Comparison of ENCODE assay signal across 8 mouse cellular contexts in genomic region chr4:155783486-155784080, GRCm38 (mm10). TPM values are rescaled to one million over a fixed set of nuclear protein-coding genes. Genes with fewer than 3 reads are reported as not detected.
DNase-seq lines count a peak whose midpoint lies in the region; ATAC-seq and TF ChIP-seq lines count a peak whose summit lies in the region.

No protein-coding gene starts in this region.

- H3K4me3 ChIP-seq in lung, postnatal 0 days (ENCODE audit: low read depth, low read length): peak overlapping the region; percentile 47
- H3K4me3 ChIP-seq in forebrain, embryonic 13.5 days: peak overlapping the region; percentile 65
- peak overlapping the region; percentile 57 for H3K4me3 ChIP-seq in limb, embryonic 11.5 days (ENCODE audit: low read depth, low read length)
- H3K4me3 ChIP-seq in small intestine, adult 2 months (ENCODE audit: low read depth, low read length): peak overlapping the region; percentile 93

- H3K9me3 ChIP-seq in lung, postnatal 0 days (ENCODE audit: low read length): no peaks in the 10 kb centered on the region
- no peaks in the 10 kb centered on the region for H3K9me3 ChIP-seq in forebrain, embryonic 13.5 days (replicated peaks)
- H3K9me3 ChIP-seq in limb, embryonic 11.5 days (ENCODE audit: control insufficient read depth, low read length): no peaks in the 10 kb centered on the region

- no peak for ATAC-seq in lung, postnatal 0 days
- ATAC-seq in forebrain, embryonic 13.5 days: no peak
- ATAC-seq in limb, embryonic 11.5 days (ENCODE audit: insufficient number of reproducible peaks, low FRiP score, low TSS enrichment, low read depth): peak; percentile 38; the same call in 1 of the 2 replicates

- WGBS in lung, postnatal 0 days: 35% methylated on average over 16 of the region's 16 CpGs
- 42% methylated on average over 16 of the region's 16 CpGs for WGBS in forebrain, embryonic 13.5 days
- WGBS in limb, embryonic 11.5 days: 49% methylated on average over 16 of the region's 16 CpGs
- 21% methylated on average over 16 of the region's 16 CpGs for whole genome bisulfite sequencing in small intestine, adult 2 months

- TF ChIP-seq EP300 in lung, postnatal 0 days (IDR thresholded peaks at IDR 0.05): no peak

- no peaks in the 10 kb centered on the region for H3K27me3 ChIP-seq in lung, postnatal 0 days (replicated peaks; ENCODE audit: insufficient read depth, low read length)
- H3K27me3 ChIP-seq in forebrain, embryonic 13.5 days: no peaks in the 10 kb centered on the region
- H3K27me3 ChIP-seq in limb, embryonic 11.5 days (ENCODE audit: control insufficient read depth, insufficient read depth, low read length): no peaks in the 10 kb centered on the region
- no peaks in the 10 kb centered on the region for H3K27me3 ChIP-seq in small intestine, adult 2 months (ENCODE audit: control insufficient read depth, insufficient read depth, low read length)

- no peak for TF ChIP-seq CTCF in lung, postnatal 0 days (IDR thresholded peaks at IDR 0.05)
- TF ChIP-seq CTCF in small intestine, adult 2 months (IDR thresholded peaks at IDR 0.05; ENCODE audit: extremely low read depth, insufficient read length, insufficient replicate concordance, low read depth, low read length): no peak

- no peaks in the 10 kb centered on the region for H3K4me1 ChIP-seq in lung, postnatal 0 days (ENCODE audit: insufficient read depth, low read depth, low read length)
- peaks cover 15% of the 10 kb centered on the region for H3K4me1 ChIP-seq in forebrain, embryonic 13.5 days
- no peaks in the 10 kb centered on the region for H3K4me1 ChIP-seq in limb, embryonic 11.5 days (ENCODE audit: control insufficient read depth, insufficient read depth, low read length)
- H3K4me1 ChIP-seq in small intestine, adult 2 months (ENCODE audit: control insufficient read depth, insufficient read depth, insufficient read length, low read length): peaks cover 7% of the 10 kb centered on the region; the same call in 1 of the 2 replicates

- H3K9ac ChIP-seq in lung, postnatal 0 days (replicated peaks; ENCODE audit: low read depth): no peak overlapping the region
- H3K9ac ChIP-seq in forebrain, embryonic 13.5 days: peak overlapping the region; percentile 84
- no peak overlapping the region for H3K9ac ChIP-seq in limb, embryonic 11.5 days (ENCODE audit: low read length)

- no peaks in the 10 kb centered on the region for H3K36me3 ChIP-seq in lung, postnatal 0 days (ENCODE audit: insufficient read depth, low read length)
- H3K36me3 ChIP-seq in forebrain, embryonic 13.5 days (ENCODE audit: poor library complexity, severe bottlenecking): no peaks in the 10 kb centered on the region
- no peaks in the 10 kb centered on the region for H3K36me3 ChIP-seq in limb, embryonic 11.5 days (ENCODE audit: control insufficient read depth, insufficient read depth, low read length)
- no peaks in the 10 kb centered on the region for H3K36me3 ChIP-seq in small intestine, adult 2 months (ENCODE audit: control insufficient read depth, insufficient read depth, low read length)

- TF ChIP-seq POLR2A in small intestine, adult 2 months (IDR thresholded peaks at IDR 0.05; ENCODE audit: low read depth, low read length): no peak

- no peak overlapping the region; the same call in 1 of the 2 replicates for H3K27ac ChIP-seq in lung, postnatal 0 days (ENCODE audit: low read length)
- H3K27ac ChIP-seq in forebrain, embryonic 13.5 days: no peak overlapping the region; the same call in 1 of the 2 replicates
- H3K27ac ChIP-seq in limb, embryonic 11.5 days (replicated peaks; ENCODE audit: low read depth, low read length): no peak overlapping the region
- H3K27ac ChIP-seq in small intestine, adult 2 months (ENCODE audit: insufficient read depth, low read depth, low read length): peak overlapping the region; percentile 90

- H3K4me2 ChIP-seq in lung, postnatal 0 days (replicated peaks; ENCODE audit: low read depth, low read length): peak overlapping the region; percentile 61
- peak overlapping the region; percentile 80 for H3K4me2 ChIP-seq in forebrain, embryonic 13.5 days
- peak overlapping the region; percentile 75 for H3K4me2 ChIP-seq in limb, embryonic 11.5 days (ENCODE audit: low read depth, severe bottlenecking)

- no peak for DNase-seq in lung, postnatal 0 days (ENCODE audit: low spot score)
- no peak for DNase-seq in lung, postnatal 25 days (ENCODE audit: low spot score)
- no peak for DNase-seq in limb, embryonic 11.5 days (ENCODE audit: low spot score)
- DNase-seq in right cerebral cortex, adult 2 months (ENCODE audit: low spot score in 2 of 2): no peak
- no peak for DNase-seq in thymus, postnatal 14 days
- no peak for DNase-seq in left cerebral cortex, postnatal 10 days (ENCODE audit: extremely low spot score in 1 of 2, low spot score in 2 of 2)

- intact Hi-C loops in left cerebral cortex, postnatal 10 days (cut with DNase I): no loop called here

RNA-seq across cellular contexts. Expression of gene Tmem88b, which starts 2.1 kb away (rescaled TPM):
- 0.13 and 0.31 TPM in 2 replicates for polyA plus RNA-seq in lung, postnatal 0 days (2015; fragmentation: Nextera tagmentation; extraction: Ambion mirVana)
- 0.20 and 0.45 TPM in 2 replicates for polyA plus RNA-seq in forebrain, embryonic 13.5 days (2015; fragmentation: Nextera tagmentation; extraction: Ambion mirVana)
- polyA plus RNA-seq in limb, embryonic 11.5 days (2014; fragmentation: Nextera tagmentation; extraction: Ambion mirVana): 0.19 and 0.34 TPM in 2 replicates
- 0.63 and 2.6 TPM in 2 replicates for polyA plus RNA-seq in small intestine, adult 2 months (2012; rRNA removed)
- 1 to 10 TPM; 3.0 to 5.4 TPM for total RNA-seq in left cerebral cortex, postnatal 10 days (2021)

RNA-seq across cellular contexts. Expression of gene Ankrd65, which starts 6.7 kb away (rescaled TPM):
- 6.0 and 6.6 TPM in 2 replicates for polyA plus RNA-seq in lung, postnatal 0 days (2015; fragmentation: Nextera tagmentation; extraction: Ambion mirVana)
- 0.18 TPM in 1 of 2 replicates, not detected in the other for polyA plus RNA-seq in forebrain, embryonic 13.5 days (2015; fragmentation: Nextera tagmentation; extraction: Ambion mirVana)
- not detected in 2 replicates for polyA plus RNA-seq in limb, embryonic 11.5 days (2014; fragmentation: Nextera tagmentation; extraction: Ambion mirVana)
- not detected in 2 replicates for polyA plus RNA-seq in small intestine, adult 2 months (2012; rRNA removed)
- total RNA-seq in left cerebral cortex, postnatal 10 days (2021): not detected

RNA-seq across cellular contexts. Expression of gene Vwa1, which starts 9.1 kb away (rescaled TPM):
- 6.5 and 7.0 TPM in 2 replicates for polyA plus RNA-seq in lung, postnatal 0 days (2015; fragmentation: Nextera tagmentation; extraction: Ambion mirVana)
- 15.1 and 15.3 TPM in 2 replicates for polyA plus RNA-seq in forebrain, embryonic 13.5 days (2015; fragmentation: Nextera tagmentation; extraction: Ambion mirVana)
- polyA plus RNA-seq in limb, embryonic 11.5 days (2014; fragmentation: Nextera tagmentation; extraction: Ambion mirVana): 5.3 and 6.0 TPM in 2 replicates
- 18.5 and 125 TPM in 2 replicates for polyA plus RNA-seq in small intestine, adult 2 months (2012; rRNA removed)
- total RNA-seq in left cerebral cortex, postnatal 10 days (2021): 10 to 100 TPM; 14.6 to 19.3 TPM

RNA-seq across cellular contexts. Expression of gene Mrpl20, which starts 19.1 kb away (rescaled TPM):
- polyA plus RNA-seq in lung, postnatal 0 days (2015; fragmentation: Nextera tagmentation; extraction: Ambion mirVana): 164 and 186 TPM in 2 replicates
- polyA plus RNA-seq in forebrain, embryonic 13.5 days (2015; fragmentation: Nextera tagmentation; extraction: Ambion mirVana): 251 and 266 TPM in 2 replicates
- polyA plus RNA-seq in limb, embryonic 11.5 days (2014; fragmentation: Nextera tagmentation; extraction: Ambion mirVana): 238 and 245 TPM in 2 replicates
- 34.5 and 36.4 TPM in 2 replicates for polyA plus RNA-seq in small intestine, adult 2 months (2012; rRNA removed)
- 100 to 1,000 TPM; 103 to 111 TPM for total RNA-seq in left cerebral cortex, postnatal 10 days (2021)

RNA-seq across cellular contexts. Expression of gene Atad3a, which starts 22.7 kb away (rescaled TPM):
- polyA plus RNA-seq in lung, postnatal 0 days (2015; fragmentation: Nextera tagmentation; extraction: Ambion mirVana): 26.1 and 28.5 TPM in 2 replicates
- polyA plus RNA-seq in forebrain, embryonic 13.5 days (2015; fragmentation: Nextera tagmentation; extraction: Ambion mirVana): 79.2 and 93.3 TPM in 2 replicates
- polyA plus RNA-seq in limb, embryonic 11.5 days (2014; fragmentation: Nextera tagmentation; extraction: Ambion mirVana): 103 and 104 TPM in 2 replicates
- 57.3 and 65.5 TPM in 2 replicates for polyA plus RNA-seq in small intestine, adult 2 months (2012; rRNA removed)
- total RNA-seq in left cerebral cortex, postnatal 10 days (2021): 10 to 100 TPM; 56.0 to 57.9 TPM
